Mouse (Mus musculus): ENCODE measurements around the gene Nod1.
"Not testable (repeated sequence)": the region's sequence is repeated elsewhere in the genome, so short reads cannot be mapped to it uniquely, and the experiment has no call there.

Nod1 gene

DNA sequence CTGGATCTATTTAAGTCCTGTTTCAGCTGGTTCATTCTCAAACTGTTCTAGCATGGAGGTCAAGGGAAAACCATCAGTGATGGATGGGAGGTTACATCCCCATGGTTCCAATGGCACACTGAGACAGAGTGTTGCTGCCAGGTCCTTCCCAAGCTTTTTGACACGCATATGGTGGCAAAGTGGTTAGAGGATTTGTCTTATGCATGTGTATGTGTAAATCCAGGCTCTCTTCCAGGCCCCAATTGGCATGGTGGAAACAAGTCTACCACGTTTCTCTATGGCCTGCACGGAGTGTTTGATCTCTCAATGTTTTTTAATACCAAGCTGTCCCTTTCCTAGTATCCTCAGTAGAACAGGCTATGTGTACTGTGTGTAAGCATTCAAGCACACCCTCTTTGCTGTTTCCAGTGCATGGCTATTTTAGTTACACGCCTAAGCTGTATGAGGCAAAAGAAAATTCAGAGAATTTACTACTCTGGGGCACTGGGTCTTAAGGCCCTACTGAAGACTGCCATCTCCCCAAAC is 11.2 kb upstream of the Nod1 start:
- no peak for DNase-seq (ENCODE audit: low spot score in 2 of 2)

DNA sequence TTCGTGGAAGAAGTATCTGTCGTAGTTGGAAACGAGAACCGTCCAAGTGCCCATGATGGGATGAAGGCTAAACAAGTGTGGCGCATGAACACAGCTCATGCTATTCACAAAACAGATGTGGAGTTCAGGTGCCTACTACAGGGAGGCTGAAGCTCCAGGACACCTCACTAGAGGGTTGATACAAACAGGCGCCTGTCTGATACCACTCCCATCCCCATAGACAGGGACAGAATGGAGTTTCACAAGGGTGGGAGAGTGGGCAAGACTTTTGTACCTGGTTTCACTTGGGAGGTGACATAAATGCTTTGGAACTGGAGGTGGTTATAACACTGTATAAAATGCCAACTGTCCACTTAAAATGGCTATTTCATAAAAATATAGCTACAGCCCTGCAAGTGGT is 7.0 kb upstream of the Nod1 start:
- no peak for DNase-seq (ENCODE audit: low spot score in 2 of 2)

- no peak for DNase-seq (ENCODE audit: low spot score in 2 of 2)
Observed at GRCm38 (mm10) chr6:54975616-54976015, 3.2 kb upstream of the Nod1 start.

- no peak for DNase-seq (ENCODE audit: low spot score in 2 of 2)
Observed at GRCm38 (mm10) chr6:54974501-54974900, 2.1 kb upstream of the Nod1 start.

GRCm38 (mm10) chr6:54972929-54973211 is 458 bp upstream of the Nod1 start:
- no peak for DNase-seq (ENCODE audit: low spot score in 2 of 2)

- no peak for DNase-seq (ENCODE audit: low spot score in 2 of 2)
Observed at GRCm38 (mm10) chr6:54971731-54972110, 691 bp downstream of the Nod1 start.

GRCm38 (mm10) chr6:54970506-54970905 is 1.9 kb downstream of the Nod1 start:
- DNase-seq (ENCODE audit: low spot score in 2 of 2) = no peak

GRCm38 (mm10) chr6:54969801-54970200 is 2.6 kb downstream of the Nod1 start:
- no peak for DNase-seq (ENCODE audit: low spot score in 2 of 2)

GRCm38 (mm10) chr6:54967591-54967990 is 4.8 kb downstream of the Nod1 start:
- DNase-seq (ENCODE audit: low spot score in 2 of 2) = no peak

DNA sequence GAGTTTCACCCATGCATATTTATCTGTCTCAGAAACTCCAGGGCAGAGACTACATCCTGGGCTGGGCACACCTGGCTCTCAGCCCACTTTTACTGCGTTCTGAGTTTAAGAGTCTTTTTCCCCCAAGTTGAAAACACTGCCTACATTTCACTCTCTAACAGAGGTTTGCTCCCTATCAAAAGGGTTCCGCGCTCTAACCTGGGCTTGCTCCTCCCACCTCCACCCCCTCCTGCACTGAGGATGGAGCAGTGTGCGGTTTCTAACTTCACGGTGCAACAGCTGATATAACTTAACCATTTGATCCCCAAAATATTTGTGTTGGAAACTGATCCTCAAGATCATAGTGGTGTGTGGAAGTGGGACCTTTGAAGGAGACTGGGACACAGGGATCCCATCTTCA is 7.2 kb downstream of the Nod1 start:
- DNase-seq (ENCODE audit: low spot score in 2 of 2) = no peak

DNA sequence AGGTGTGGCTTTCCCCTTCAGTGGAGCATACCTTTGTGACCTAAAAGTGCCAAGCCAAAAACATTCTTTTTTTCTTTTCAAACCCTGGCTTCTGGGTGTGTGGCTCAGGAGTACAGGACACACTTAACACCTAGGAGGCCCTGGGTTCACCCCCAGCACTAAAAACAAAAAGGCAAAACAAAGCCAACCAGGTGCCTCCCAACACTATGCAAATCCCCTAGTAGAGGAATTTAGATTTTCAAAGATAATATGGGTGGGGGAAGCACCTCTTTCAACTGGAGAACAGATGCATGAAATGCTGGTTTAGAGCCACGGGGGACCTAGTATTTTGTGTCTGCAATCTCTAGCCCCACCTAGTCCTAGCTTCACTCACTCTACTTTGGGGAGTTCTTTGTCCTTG is 7.7 kb downstream of the Nod1 start:
- DNase-seq (ENCODE audit: low spot score in 2 of 2) = no peak

DNA sequence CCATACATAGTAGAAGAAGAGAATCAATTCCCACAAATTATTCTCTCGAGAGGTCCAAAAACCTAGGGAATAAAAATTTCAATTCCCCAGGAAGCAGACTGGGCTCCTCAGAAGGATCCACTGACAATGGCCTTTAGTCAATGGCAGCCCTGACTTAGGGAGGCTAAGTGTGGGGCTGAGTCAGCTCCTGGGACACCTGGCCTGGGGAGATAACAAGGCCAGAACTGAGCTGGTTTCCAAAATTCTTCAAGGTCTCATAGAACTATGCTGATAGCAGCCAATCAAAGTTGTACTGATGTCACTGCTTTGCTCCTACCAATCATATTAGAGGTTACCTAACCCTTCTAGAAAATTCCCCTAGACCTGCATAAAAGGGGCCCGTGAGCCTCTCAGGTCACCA is 8.8 kb downstream of the Nod1 start:
- no peak for DNase-seq (ENCODE audit: low spot score in 2 of 2)

DNA sequence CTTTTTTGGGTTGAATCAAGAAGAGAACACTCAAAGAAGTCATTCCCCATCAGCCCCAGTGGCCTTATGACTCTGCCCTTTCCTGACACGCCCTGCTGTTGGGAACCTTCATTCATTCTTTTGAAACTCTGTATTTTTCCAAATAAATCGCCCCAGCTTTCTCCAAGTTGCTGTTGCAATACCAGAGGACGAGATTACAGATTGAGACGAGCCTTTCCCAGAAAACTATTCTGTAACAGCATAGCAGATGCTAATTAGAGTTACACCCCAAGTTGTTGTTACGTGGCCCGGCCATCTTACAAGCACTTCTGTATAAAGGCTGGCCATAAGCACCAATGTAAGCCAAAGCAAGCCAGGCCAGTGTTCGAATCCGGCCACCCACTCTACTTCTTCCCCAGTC is 14.8 kb downstream of the Nod1 start:
- DNase-seq (ENCODE audit: low spot score in 2 of 2) = no peak

DNA sequence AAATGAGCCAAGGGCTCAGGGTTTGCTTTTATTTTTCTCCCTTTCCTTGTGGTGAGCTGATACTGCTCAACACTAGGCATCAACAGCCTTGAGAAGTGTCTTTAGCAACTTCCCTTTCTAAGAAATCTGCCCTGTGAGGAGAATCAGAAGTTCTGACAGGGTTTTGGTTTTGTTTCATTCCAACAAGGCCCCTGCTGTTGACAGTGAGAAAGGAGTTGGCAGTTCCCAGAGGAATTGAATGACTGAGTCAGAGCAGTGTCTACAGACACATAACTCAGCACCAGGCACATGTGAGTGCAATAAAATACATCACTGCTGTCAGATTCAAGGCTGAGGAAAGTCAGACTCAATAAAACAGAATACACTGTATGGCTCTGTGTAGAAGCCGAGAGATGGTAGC is 16.0 kb downstream of the Nod1 start:
- DNase-seq (ENCODE audit: low spot score in 2 of 2) = no peak

DNA sequence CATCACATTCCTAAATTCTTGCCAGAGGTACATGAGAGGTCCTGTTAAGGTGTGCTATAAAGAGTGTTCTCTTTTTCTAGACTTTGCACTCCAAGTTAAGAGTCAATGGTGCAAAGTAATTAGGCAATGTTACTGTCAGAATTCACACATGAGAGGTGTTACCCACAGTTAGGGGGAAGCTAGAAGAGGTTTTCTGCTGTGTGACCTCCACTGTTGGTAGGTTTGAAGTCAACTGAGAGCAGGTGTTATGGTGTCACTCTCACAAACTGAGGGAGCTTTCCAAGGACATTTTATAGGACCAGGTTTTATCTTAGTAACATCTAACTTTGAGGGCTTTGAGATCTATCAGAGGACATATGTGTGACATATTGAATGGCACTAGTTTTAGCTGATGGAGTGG is 16.5 kb downstream of the Nod1 start:
- DNase-seq (ENCODE audit: low spot score in 2 of 2) = no peak

GRCm38 (mm10) chr6:54954659-54955414 is 17.6 kb downstream of the Nod1 start:
- DNase-seq (ENCODE audit: low spot score in 2 of 2) = no peak

DNA sequence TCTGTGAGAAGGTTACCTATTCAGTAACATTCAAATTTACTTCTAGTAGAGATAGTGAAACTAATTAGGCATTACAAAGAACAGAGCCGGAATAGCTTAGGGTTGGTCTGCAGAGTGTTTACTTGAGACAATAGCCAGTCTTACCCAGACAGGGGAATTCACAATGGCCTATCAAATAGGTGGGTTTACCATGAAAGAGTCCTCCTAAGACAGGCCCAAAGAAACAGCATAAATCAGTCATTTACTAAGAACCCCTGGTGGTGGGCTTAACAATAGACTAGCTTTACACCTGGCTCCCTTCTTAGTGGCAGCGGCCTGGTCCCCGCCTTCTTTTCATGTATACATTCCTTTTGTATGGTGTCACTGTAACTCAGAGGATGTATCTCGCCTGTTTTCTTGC is 19.0 kb downstream of the Nod1 start:
- DNase-seq (ENCODE audit: low spot score in 2 of 2) = not testable (repeated sequence)

DNA sequence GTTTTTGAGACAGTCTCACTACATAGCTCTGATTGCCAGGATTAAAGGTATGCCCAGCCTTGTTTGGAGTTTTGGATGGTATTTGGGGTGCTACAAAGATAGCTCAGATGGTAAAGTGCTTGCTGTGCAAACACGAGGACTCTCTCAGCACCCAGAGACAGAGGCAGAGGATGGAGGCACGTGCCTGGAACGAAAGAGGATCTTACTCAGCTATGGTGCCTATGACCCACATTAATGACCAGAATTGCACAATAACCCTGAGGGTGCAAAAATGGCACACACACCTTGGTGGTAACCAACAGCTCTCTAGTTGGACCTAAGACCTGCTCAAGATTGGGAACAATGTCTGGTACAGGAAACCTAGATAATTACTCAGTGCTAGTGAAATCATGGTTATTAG is 19.9 kb downstream of the Nod1 start:
- no peak for DNase-seq (ENCODE audit: low spot score in 2 of 2)

DNA sequence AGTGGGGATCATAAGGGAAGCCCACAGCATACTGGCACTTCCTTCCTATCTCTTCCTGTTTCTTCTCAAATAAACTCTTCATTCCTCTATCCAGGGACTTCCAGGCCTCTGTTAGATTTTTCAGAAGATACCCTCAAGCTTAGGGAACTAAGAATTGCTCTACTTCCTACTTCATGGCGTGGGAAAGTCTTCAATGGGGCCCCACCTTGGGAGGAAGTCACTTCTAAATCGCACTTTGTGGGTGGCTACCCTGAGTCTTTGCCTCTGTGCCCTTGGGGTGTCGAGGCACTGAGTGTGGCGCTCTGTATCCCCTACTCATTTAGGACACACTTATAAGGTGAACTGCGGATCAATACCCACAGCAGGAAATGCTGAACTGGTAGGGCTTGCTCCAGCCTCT is 23.7 kb downstream of the Nod1 start:
- DNase-seq (ENCODE audit: low spot score in 2 of 2) = no peak

DNA sequence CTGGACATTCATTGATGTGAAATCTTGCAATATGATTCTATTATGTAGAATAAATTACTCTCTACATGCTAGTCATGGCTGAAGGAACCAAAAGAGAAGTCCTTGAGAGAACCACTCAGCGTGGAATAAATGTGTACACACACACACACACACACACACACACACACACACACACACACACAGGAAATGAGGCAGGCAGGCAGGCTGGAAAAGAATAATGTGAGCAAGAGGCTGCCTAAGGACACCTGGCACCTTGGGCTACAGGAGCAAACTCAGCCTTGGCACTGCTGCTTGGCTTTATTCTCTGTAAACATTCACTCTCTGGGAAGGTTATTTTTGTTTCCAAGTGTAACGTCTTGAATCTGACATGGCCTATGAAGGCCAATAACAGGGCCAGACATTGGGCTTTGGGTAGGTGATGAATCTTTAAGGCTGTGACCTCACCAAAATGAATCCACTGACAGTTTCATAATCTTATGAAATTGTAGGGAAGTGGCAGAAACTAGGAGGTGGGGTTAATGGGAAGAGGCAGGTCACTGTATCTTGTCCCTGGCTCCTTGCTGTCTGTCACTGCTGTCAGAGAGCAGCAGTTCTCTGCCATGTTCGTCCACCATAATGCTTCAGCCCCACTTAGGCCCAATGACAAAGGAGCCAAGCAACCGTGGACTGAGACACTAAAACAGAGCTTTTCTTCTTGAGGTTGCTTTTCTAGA is 26.0 kb downstream of the Nod1 start:
- no peak for DNase-seq (ENCODE audit: low spot score in 2 of 2)

DNA sequence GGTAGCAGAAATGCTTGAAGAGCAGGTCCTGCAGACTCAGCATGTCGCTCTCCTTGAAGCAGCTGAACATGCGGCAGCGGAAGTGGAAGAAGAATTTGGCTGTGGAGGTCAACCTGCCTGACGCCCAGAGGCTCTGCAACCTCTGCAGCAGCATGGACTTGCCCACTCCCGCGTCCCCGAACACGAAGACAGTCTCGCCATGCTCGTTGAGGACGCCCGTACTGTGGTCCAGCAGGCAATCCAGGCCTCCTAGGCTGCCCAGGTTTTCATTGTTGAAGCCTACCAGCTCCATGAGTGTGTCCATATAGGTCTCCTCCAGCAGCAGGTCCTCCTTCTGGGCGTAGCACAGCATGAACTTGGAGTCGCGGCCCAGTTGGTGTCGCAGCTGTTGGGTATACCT is 27.9 kb downstream of the Nod1 start:
- no peak for DNase-seq (ENCODE audit: low spot score in 2 of 2)

GRCm38 (mm10) chr6:54943753-54944152 is 28.7 kb downstream of the Nod1 start:
- DNase-seq (ENCODE audit: low spot score in 2 of 2) = no peak

DNA sequence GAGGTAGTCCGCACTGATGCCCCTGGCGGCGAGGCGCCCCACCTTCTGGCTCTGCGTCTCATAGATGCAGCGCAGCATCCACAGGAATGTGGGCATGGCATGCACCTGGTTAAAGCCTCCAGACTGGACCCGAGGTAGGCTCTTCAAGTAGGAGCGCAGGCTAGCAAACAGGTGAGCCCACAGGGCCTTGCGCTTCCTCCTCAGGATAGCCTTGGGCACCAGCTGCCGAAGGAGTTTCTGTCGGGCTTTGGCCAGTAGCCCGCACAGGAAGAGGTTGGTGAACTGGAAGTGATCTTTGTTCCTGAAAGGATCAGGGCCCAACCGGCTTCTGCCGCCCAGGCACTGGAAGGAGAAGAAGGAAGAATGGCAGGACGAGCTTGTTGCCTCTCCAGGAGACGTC is 29.1 kb downstream of the Nod1 start:
- DNase-seq (ENCODE audit: low spot score in 2 of 2) = no peak

GRCm38 (mm10) chr6:54941149-54941548 is 31.3 kb downstream of the Nod1 start:
- no peak for DNase-seq (ENCODE audit: low spot score in 2 of 2)

All from frontal cortex, postnatal 36 days (tissue).